Mouse (Mus musculus) CH12.LX (cell line): ENCODE measurements around the gene Cenpk. TPM values are rescaled to one million over a fixed set of nuclear protein-coding genes. Genes with fewer than 3 reads are reported as not detected.

Source experiments
- DNase-seq: peaks from one replicate; pipeline ENCODE4 v3.0.0-alpha.2; 2013; ENCODE audit errors: extremely low read depth
- H3K27ac ChIP-seq: 2 replicates; pipeline ENCODE4 v1.5.1; 2012; ENCODE audit warnings: low read depth, mild to moderate bottlenecking, control low read depth, moderate library complexity; ENCODE audit not compliant: insufficient read depth
- H3K27me3 ChIP-seq: replicated peaks from 2 replicates; pipeline ENCODE3; 2012; ENCODE audit warnings: inconsistent platforms
- H3K36me3 ChIP-seq, 2 experiments: replicated peaks in 1 of 2; 2 replicates each; pipeline versions ENCODE3 to v1.6.1; 2012; ENCODE audit warnings: inconsistent platforms in 1 of 2, low read length in 1 of 2, mild to moderate bottlenecking in 1 of 2, mixed read lengths in 1 of 2, moderate library complexity in 1 of 2; ENCODE audit not compliant: control insufficient read depth in 1 of 2, insufficient read depth in 1 of 2
- H3K4me1 ChIP-seq, 2 experiments: 2 replicates each; pipeline ENCODE4 v1.6.1; 2012; ENCODE audit warnings: inconsistent platforms in 1 of 2, moderate library complexity in 1 of 2; ENCODE audit not compliant: insufficient read depth in 2 of 2, control insufficient read depth in 1 of 2
- H3K4me2 ChIP-seq: 2 replicates; pipeline ENCODE4 v1.6.1; 2012; ENCODE audit warnings: low read depth, mild to moderate bottlenecking, control low read depth; ENCODE audit not compliant: poor library complexity, insufficient read depth, severe bottlenecking
- H3K4me3 ChIP-seq, 3 experiments: fragments of 150-350 bp in 1 of 3; sonication (generic) in 1 of 3; replicated peaks in 1 of 3; 2 replicates each; pipeline versions ENCODE3 to v1.5.1; 2011 to 2012; ENCODE audit warnings: low read depth in 2 of 3, low read length in 2 of 3, mild to moderate bottlenecking in 2 of 3, moderate library complexity in 2 of 3, control low read depth in 1 of 3, improper control_type of control experiment in 1 of 3, inconsistent platforms in 1 of 3, mixed read lengths in 1 of 3; ENCODE audit not compliant: poor library complexity in 1 of 3
- H3K79me2 ChIP-seq: replicated peaks from 2 replicates; pipeline ENCODE4 v1.6.1; 2012; ENCODE audit warnings: mild to moderate bottlenecking, moderate library complexity; ENCODE audit not compliant: control insufficient read depth, poor library complexity, insufficient read depth, severe bottlenecking; ENCODE audit errors: extremely low read depth
- H3K9ac ChIP-seq: 2 replicates; pipeline ENCODE4 v1.6.1; 2012; ENCODE audit warnings: low read depth, mild to moderate bottlenecking, control low read depth, moderate library complexity; ENCODE audit not compliant: insufficient read depth
- H3K9me3 ChIP-seq: replicated peaks from 2 replicates; pipeline ENCODE3; 2012; ENCODE audit warnings: low read length, inconsistent platforms, mixed read lengths
- BHLHE40 ChIP-seq: IDR thresholded peaks from 2 replicates; pipeline ENCODE4 v1.6.1; 2011; ENCODE audit warnings: mild to moderate bottlenecking, low read depth, low read length, improper control_type of control experiment
- CTCF ChIP-seq, 2 experiments: IDR thresholded peaks in 1 of 2; conservative IDR thresholded peaks in 1 of 2; 2 replicates each; pipeline ENCODE4 v1.5.1; 2011 to 2012; ENCODE audit warnings: low read depth in 2 of 2, low read length in 2 of 2, improper control_type of control experiment in 1 of 2, inconsistent platforms in 1 of 2, mild to moderate bottlenecking in 1 of 2, moderate library complexity in 1 of 2
- ELF1 ChIP-seq: IDR thresholded peaks from 2 replicates; pipeline ENCODE4 v1.6.1; 2014; ENCODE audit warnings: low read depth, mild to moderate bottlenecking, inconsistent platforms, low read length, improper control_type of control experiment
- HCFC1 ChIP-seq: IDR thresholded peaks from 2 replicates; pipeline ENCODE4 v1.6.1; 2012; ENCODE audit warnings: low read depth, mild to moderate bottlenecking, inconsistent platforms, low read length, improper control_type of control experiment
- JUN ChIP-seq: IDR thresholded peaks from 2 replicates; pipeline ENCODE4 v1.6.1; 2011; ENCODE audit warnings: low read depth, mild to moderate bottlenecking, low read length, improper control_type of control experiment, moderate library complexity; ENCODE audit not compliant: insufficient read depth
- MAX ChIP-seq: IDR thresholded peaks from 2 replicates; pipeline ENCODE4 v1.6.1; 2011; ENCODE audit warnings: low read length, improper control_type of control experiment
- SIN3A ChIP-seq: IDR thresholded peaks from 2 replicates; pipeline ENCODE4 v1.6.1; 2012; ENCODE audit warnings: low read length, improper control_type of control experiment, inconsistent platforms
- TBP ChIP-seq: conservative IDR thresholded peaks from 2 replicates; pipeline ENCODE4 v1.6.1; 2011; ENCODE audit warnings: low read depth, low read length, improper control_type of control experiment
- USF1 ChIP-seq: IDR thresholded peaks from 2 replicates; pipeline ENCODE4 v1.6.1; 2014; ENCODE audit warnings: low read depth, mild to moderate bottlenecking, inconsistent platforms, low read length, improper control_type of control experiment
- ZC3H11A ChIP-seq: IDR thresholded peaks from 2 replicates; pipeline ENCODE4 v1.6.1; 2012; ENCODE audit warnings: low read depth, mild to moderate bottlenecking, inconsistent platforms, low read length, improper control_type of control experiment
- dilution Hi-C: fragments of 300-500 bp; cut with MboI; formaldehyde crosslinking; loops from 2 replicates; pipeline ENCODE4 v1.14.3; 2020; ENCODE audit warnings: low sequenced_read_pairs; ENCODE audit not compliant: extremely low pct_unique_long_range_greater_than_20kb, extremely low pct_ligation_motif_present
- in situ Hi-C: fragments of 300-500 bp; cut with MboI; formaldehyde crosslinking; loops from 3 replicates; pipeline ENCODE4 v1.14.3; 2019; ENCODE audit warnings: low sequenced_read_pairs, low pct_ligation_motif_present, low pct_unique_long_range_greater_than_20kb, mixed read lengths
- polyA plus RNA-seq: library from polyadenylated mRNA; unstranded; fragments of >175 nt; gene quantifications from 2 replicates; pipeline ENCODE4 v1.2.1, GENCODE M21; 2012; ENCODE audit warnings: low read depth; ENCODE audit not compliant: insufficient read length
- total RNA-seq, 2 experiments: library from RNA; depleted of rRNA; stranded (reverse); fragments of 300-350 nt in 1 of 2; fragments of >200 nt in 1 of 2; gene quantifications; 2 replicates each; pipeline ENCODE4 v1.2.3; 2012 to 2014

Gene Cenpk
- total and polyA plus RNA-seq, 3 experiments, result 19.0 to 113 (median 35.5) TPM

DNA sequence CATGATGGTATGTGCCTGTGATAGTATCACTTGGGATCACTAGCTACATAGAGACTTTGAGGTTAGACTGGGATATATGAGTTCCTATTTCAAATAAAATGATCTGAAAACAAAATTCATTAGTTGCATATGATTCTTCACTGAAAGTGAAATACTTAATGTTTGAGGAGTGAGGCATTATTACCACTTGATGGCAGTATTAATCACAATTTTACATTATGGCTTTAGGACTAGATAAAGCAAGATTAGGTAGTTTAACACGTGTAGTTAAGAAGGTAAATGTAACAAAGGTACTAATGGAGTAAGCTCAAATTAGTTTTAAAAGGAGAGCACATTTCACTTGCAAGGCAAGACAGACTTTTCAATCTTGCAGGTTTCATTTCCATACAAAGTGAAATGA is 24.1 kb upstream of the Cenpk start:
- no peak for DNase-seq
- no peak overlapping the region for H3K4me2 ChIP-seq
- no peaks in the 10 kb centered on the region for H3K27me3 ChIP-seq
- no peak overlapping the region for H3K9ac ChIP-seq
- no peaks in the 10 kb centered on the region for H3K79me2 ChIP-seq
- in situ Hi-C loops, result no loop called here
- no peak overlapping the region for H3K27ac ChIP-seq
- no peak overlapping the region for H3K4me3 ChIP-seq
- H3K4me1 ChIP-seq, result no peaks in the 10 kb centered on the region
- H3K36me3 ChIP-seq, result peaks cover 15 to 64% of the 10 kb centered on the region in 2 experiments
- H3K9me3 ChIP-seq, result no peaks in the 10 kb centered on the region
- TF ChIP-seq HCFC1, result no peak
- TF ChIP-seq CTCF (conservative IDR thresholded peaks at IDR 0.05 in 1 of 2, IDR thresholded peaks at IDR 0.05 in 1 of 2; ENCODE audit: low read depth in 2 of 2, low read length in 2 of 2), result peak in 1 of 2 experiments; percentile 23; a peak in 2 of 4 replicates
- dilution Hi-C loops, result no loop called here

DNA sequence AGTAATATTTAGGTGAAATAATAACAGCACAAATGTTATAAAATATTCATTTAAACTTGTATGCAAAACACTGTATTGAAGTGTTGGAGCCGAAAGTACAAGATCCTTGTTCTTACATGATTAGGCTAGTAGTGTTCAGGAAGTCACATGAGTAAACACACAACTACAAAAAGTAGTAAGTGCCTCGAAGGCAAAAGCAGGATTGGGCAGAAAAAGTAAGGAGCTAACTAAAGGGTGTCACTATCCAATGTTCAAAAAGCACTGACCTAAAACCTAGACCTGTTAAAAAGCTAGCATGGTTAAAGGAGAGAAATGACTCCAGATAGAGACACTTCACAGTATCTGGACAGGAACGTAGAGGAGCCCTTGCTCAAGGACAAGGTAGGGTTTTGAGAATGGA is 933 bp upstream of the Cenpk start:
- no peaks in the 10 kb centered on the region for H3K27me3 ChIP-seq
- in situ Hi-C loops, result no loop called here
- dilution Hi-C loops, result no loop called here
- H3K4me2 ChIP-seq, result peak overlapping the region; percentile 91; the same call in 1 of the 2 replicates
- peaks cover 36% of the 10 kb centered on the region for H3K79me2 ChIP-seq
- no peaks in the 10 kb centered on the region for H3K9me3 ChIP-seq
- peak overlapping the region; percentile 84 for H3K9ac ChIP-seq
- peak; percentile 3 for DNase-seq
- H3K27ac ChIP-seq, result no peak overlapping the region
- H3K36me3 ChIP-seq, result peaks cover 8 to 14% of the 10 kb centered on the region in 2 experiments
- H3K4me3 ChIP-seq, result peak overlapping the region; percentile 61 to 93 (median 86)
- TF ChIP-seq SIN3A (peak; percentile 26; the same call in 1 of the 2 replicates), BHLHE40 (peak; percentile 53), USF1 (no peak; the same call in 1 of the 2 replicates), ZC3H11A (no peak)
- H3K4me1 ChIP-seq, result peaks cover 0 to 21% of the 10 kb centered on the region in 2 experiments; a peak in 2 of 4 replicates

DNA sequence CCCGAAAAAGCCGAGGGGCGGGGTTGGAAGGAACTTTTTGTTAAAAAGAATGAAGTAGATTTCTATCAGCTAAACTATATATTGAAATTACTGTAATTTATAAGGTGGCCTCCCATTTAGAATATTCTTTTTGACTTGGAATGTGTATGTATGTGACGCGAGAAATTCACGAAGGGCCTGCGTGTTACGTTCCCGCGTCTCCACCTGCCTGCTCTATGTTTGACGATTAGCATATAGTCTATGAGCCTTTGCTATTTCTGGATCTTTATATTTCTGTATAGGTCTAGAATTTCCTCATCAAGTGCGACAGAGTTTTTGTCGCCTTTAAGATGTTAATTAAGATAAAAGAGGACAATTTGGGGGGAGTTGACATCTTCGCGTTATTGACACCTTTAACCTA is 770 bp downstream of the Cenpk start:
- no peaks in the 10 kb centered on the region for H3K9me3 ChIP-seq
- H3K27ac ChIP-seq, result no peak overlapping the region
- dilution Hi-C loops, result no loop called here
- peaks cover 36% of the 10 kb centered on the region for H3K79me2 ChIP-seq
- in situ Hi-C loops, result no loop called here
- H3K9ac ChIP-seq, result peak overlapping the region; percentile 84
- peaks cover 5 to 11% of the 10 kb centered on the region in 2 experiments for H3K36me3 ChIP-seq
- H3K4me1 ChIP-seq, result peaks cover 0 to 21% of the 10 kb centered on the region in 2 experiments; a peak in 2 of 4 replicates
- peak overlapping the region; percentile 61 for H3K4me2 ChIP-seq
- peak; percentile 37 for DNase-seq
- peak overlapping the region; percentile 64 to 86 (median 67) for H3K4me3 ChIP-seq
- H3K27me3 ChIP-seq, result no peaks in the 10 kb centered on the region
- TF ChIP-seq JUN (no peak), MAX (peak; percentile 10; the same call in 1 of the 2 replicates), TBP (no peak), ELF1 (no peak)
- TF ChIP-seq, all 38 proteins: peak for 1
